Mouse (Mus musculus): ENCODE data around the gene Spen. TPM values are rescaled to one million over a fixed set of nuclear protein-coding genes. Genes with fewer than 3 reads are reported as not detected.

Gene Spen
- polyA plus RNA-seq, 1 experiment from 2014 or later: 18.9 TPM

GRCm38 (mm10) chr4:141484071-141484470 is 54.3 kb downstream of the Spen start:
- WGBS: 91% methylated on average over 11 of the region's 11 CpGs
- no peak for ATAC-seq (replicated peaks)
- H3K4me3 ChIP-seq: no peak overlapping the region

GRCm38 (mm10) chr4:141479411-141479810 is 59.0 kb downstream of the Spen start:
- Histone ChIP-seq H3K4me3 (no peak overlapping the region), H3K4me1 (peaks cover 16% of the 10 kb centered on the region), H3K27me3 (no peaks in the 10 kb centered on the region), H3K4me2 (replicated peaks) (no peak overlapping the region), H3K36me3 (peaks cover 87% of the 10 kb centered on the region), H3K9me3 (no peaks in the 10 kb centered on the region), H3K27ac (replicated peaks) (peak overlapping the region; percentile 79), H3K9ac (replicated peaks) (no peak overlapping the region)
- WGBS: 91% methylated on average over 8 of the region's 8 CpGs
- no peak for ATAC-seq (replicated peaks)

More at GRCm38 (mm10) chr4:141484071-141484470, 54.3 kb downstream of the Spen start:
- no peaks in the 10 kb centered on the region for H3K27me3 ChIP-seq
- H3K27ac ChIP-seq (replicated peaks): no peak overlapping the region
- no peak overlapping the region for H3K4me2 ChIP-seq (replicated peaks)
- H3K36me3 ChIP-seq: peaks cover 82% of the 10 kb centered on the region
- no peak overlapping the region for H3K9ac ChIP-seq (replicated peaks)
- H3K4me1 ChIP-seq: no peaks in the 10 kb centered on the region
- H3K9me3 ChIP-seq: no peaks in the 10 kb centered on the region

- WGBS: 90% methylated on average over 32 of the region's 32 CpGs
- H3K27me3 ChIP-seq: no peaks in the 10 kb centered on the region
- no peak for ATAC-seq (replicated peaks)
- peaks cover 94% of the 10 kb centered on the region for H3K36me3 ChIP-seq
- H3K4me3 ChIP-seq: no peak overlapping the region
- peaks cover 16% of the 10 kb centered on the region for H3K4me1 ChIP-seq
- H3K27ac ChIP-seq (replicated peaks): peak overlapping the region; percentile 79
- no peak overlapping the region for H3K9ac ChIP-seq (replicated peaks)
- no peak overlapping the region for H3K4me2 ChIP-seq (replicated peaks)
- H3K9me3 ChIP-seq: no peaks in the 10 kb centered on the region
Observed at GRCm38 (mm10) chr4:141478794-141479193, 59.6 kb downstream of the Spen start.

- Histone ChIP-seq H3K27ac (replicated peaks) (peak overlapping the region; percentile 79), H3K9me3 (no peaks in the 10 kb centered on the region), H3K4me2 (replicated peaks) (no peak overlapping the region), H3K4me3 (no peak overlapping the region), H3K9ac (replicated peaks) (no peak overlapping the region), H3K36me3 (peaks cover 96% of the 10 kb centered on the region), H3K27me3 (no peaks in the 10 kb centered on the region), H3K4me1 (peaks cover 16% of the 10 kb centered on the region)
- ATAC-seq (replicated peaks): no peak
- 74% methylated on average over 23 of the region's 23 CpGs for WGBS
Observed at GRCm38 (mm10) chr4:141478225-141478624, 60.2 kb downstream of the Spen start.

GRCm38 (mm10) chr4:141477681-141478102 is 60.7 kb downstream of the Spen start:
- ATAC-seq (replicated peaks): no peak
- Histone ChIP-seq H3K4me3 (no peak overlapping the region), H3K4me1 (peaks cover 16% of the 10 kb centered on the region), H3K36me3 (peaks cover 96% of the 10 kb centered on the region), H3K9me3 (no peaks in the 10 kb centered on the region), H3K4me2 (replicated peaks) (0 out of 2 replicates have a peak overlapping the region, but pooled peaks have one; percentile 7), H3K27ac (replicated peaks) (peak overlapping the region; percentile 79), H3K27me3 (no peaks in the 10 kb centered on the region), H3K9ac (replicated peaks) (no peak overlapping the region)
- WGBS: 59% methylated on average over 16 of the region's 16 CpGs

GRCm38 (mm10) chr4:141474431-141474830 is 64.0 kb downstream of the Spen start:
- no peak for ATAC-seq (replicated peaks)
- peaks cover 16% of the 10 kb centered on the region for H3K4me1 ChIP-seq
- no peaks in the 10 kb centered on the region for H3K9me3 ChIP-seq
- no peak overlapping the region for H3K4me3 ChIP-seq
- no peaks in the 10 kb centered on the region for H3K27me3 ChIP-seq
- peaks cover 99% of the 10 kb centered on the region for H3K36me3 ChIP-seq
- no peak overlapping the region for H3K9ac ChIP-seq (replicated peaks)
- H3K4me2 ChIP-seq (replicated peaks): no peak overlapping the region
- no peak overlapping the region for H3K27ac ChIP-seq (replicated peaks)
- WGBS: 90% methylated on average over 19 of the region's 19 CpGs

GRCm38 (mm10) chr4:141472641-141473321 is 65.6 kb downstream of the Spen start:
- Histone ChIP-seq H3K27me3 (no peaks in the 10 kb centered on the region), H3K4me3 (no peak overlapping the region), H3K4me1 (peaks cover 8% of the 10 kb centered on the region), H3K9ac (replicated peaks) (no peak overlapping the region), H3K36me3 (peaks cover 97% of the 10 kb centered on the region), H3K27ac (replicated peaks) (no peak overlapping the region), H3K4me2 (replicated peaks) (no peak overlapping the region), H3K9me3 (no peaks in the 10 kb centered on the region)
- ATAC-seq (replicated peaks): no peak
- 91% methylated on average over 32 of the region's 32 CpGs for WGBS

GRCm38 (mm10) chr4:141471491-141471890 is 66.9 kb downstream of the Spen start:
- no peaks in the 10 kb centered on the region for H3K4me1 ChIP-seq
- H3K4me3 ChIP-seq: no peak overlapping the region
- peaks cover 96% of the 10 kb centered on the region for H3K36me3 ChIP-seq
- no peak overlapping the region for H3K9ac ChIP-seq (replicated peaks)
- H3K27me3 ChIP-seq: no peaks in the 10 kb centered on the region
- no peaks in the 10 kb centered on the region for H3K9me3 ChIP-seq
- no peak overlapping the region for H3K27ac ChIP-seq (replicated peaks)
- ATAC-seq (replicated peaks): no peak
- no peak overlapping the region for H3K4me2 ChIP-seq (replicated peaks)
- WGBS: 95% methylated on average over 16 of the region's 16 CpGs

GRCm38 (mm10) chr4:141469343-141469742 is 69.1 kb downstream of the Spen start:
- Histone ChIP-seq H3K36me3 (peaks cover 96% of the 10 kb centered on the region), H3K4me3 (no peak overlapping the region), H3K9me3 (no peaks in the 10 kb centered on the region), H3K27me3 (no peaks in the 10 kb centered on the region), H3K9ac (replicated peaks) (no peak overlapping the region), H3K4me1 (no peaks in the 10 kb centered on the region), H3K4me2 (replicated peaks) (no peak overlapping the region), H3K27ac (replicated peaks) (no peak overlapping the region)
- 91% methylated on average over 9 of the region's 9 CpGs for WGBS
- no peak for ATAC-seq (replicated peaks)

GRCm38 (mm10) chr4:141468576-141468975 is 69.8 kb downstream of the Spen start:
- H3K27ac ChIP-seq (replicated peaks): no peak overlapping the region
- no peaks in the 10 kb centered on the region for H3K4me1 ChIP-seq
- no peaks in the 10 kb centered on the region for H3K9me3 ChIP-seq
- no peak overlapping the region for H3K4me2 ChIP-seq (replicated peaks)
- no peaks in the 10 kb centered on the region for H3K27me3 ChIP-seq
- WGBS: 64% methylated on average over 10 of the region's 10 CpGs
- ATAC-seq (replicated peaks): no peak
- no peak overlapping the region for H3K4me3 ChIP-seq
- H3K9ac ChIP-seq (replicated peaks): no peak overlapping the region
- H3K36me3 ChIP-seq: peaks cover 96% of the 10 kb centered on the region

GRCm38 (mm10) chr4:141467581-141467927 is 70.8 kb downstream of the Spen start:
- H3K4me2 ChIP-seq (replicated peaks): no peak overlapping the region
- no peak overlapping the region for H3K27ac ChIP-seq (replicated peaks)
- H3K9ac ChIP-seq (replicated peaks): no peak overlapping the region
- H3K36me3 ChIP-seq: peaks cover 95% of the 10 kb centered on the region
- H3K4me1 ChIP-seq: no peaks in the 10 kb centered on the region
- ATAC-seq (replicated peaks): no peak
- H3K4me3 ChIP-seq: no peak overlapping the region
- WGBS: 80% methylated on average over 6 of the region's 6 CpGs
- H3K9me3 ChIP-seq: no peaks in the 10 kb centered on the region
- H3K27me3 ChIP-seq: no peaks in the 10 kb centered on the region

- Histone ChIP-seq H3K4me2 (replicated peaks) (no peak overlapping the region), H3K27me3 (no peaks in the 10 kb centered on the region), H3K9me3 (no peaks in the 10 kb centered on the region), H3K36me3 (peaks cover 95% of the 10 kb centered on the region), H3K9ac (replicated peaks) (no peak overlapping the region), H3K4me1 (no peaks in the 10 kb centered on the region), H3K4me3 (no peak overlapping the region), H3K27ac (replicated peaks) (no peak overlapping the region)
- no peak for ATAC-seq (replicated peaks)
- 76% methylated on average over 15 of the region's 15 CpGs for WGBS
Observed at GRCm38 (mm10) chr4:141466844-141467580, 71.4 kb downstream of the Spen start.
